Comparison of ENCODE assay signal across 8 mouse cellular contexts in genomic region chr13:73646397-73647087, GRCm38 (mm10). TPM values are rescaled to one million over a fixed set of nuclear protein-coding genes. Genes with fewer than 3 reads are reported as not detected.
A peak's percentile ranks its signal among the peaks of the same experiment; 100 is the strongest.
DNase-seq lines count a peak whose midpoint lies in the region; ATAC-seq and TF ChIP-seq lines count a peak whose summit lies in the region.
"Had no signal": no experiment of that assay in that cellular context is flagged by ENCODE, and none has a peak within 500 bp of the region (broad histone marks: within the 10 kb centered on the region; RNA-seq: fewer than 3 reads in every experiment).

No protein-coding gene starts in this region.

- H3K36me3 ChIP-seq in small intestine, adult 2 months (ENCODE audit: control insufficient read depth, insufficient read depth, low read length), result no peaks in the 10 kb centered on the region

- ATAC-seq in CD4-positive, CD25-positive, alpha-beta regulatory T cell, adult 4 months, result peak; percentile 96
- ATAC-seq in common myeloid progenitor, adult 5-6 weeks (replicated peaks; ENCODE audit: low read depth, poor library complexity, severe bottlenecking), result peak; percentile 97
- peak; percentile 99 for ATAC-seq in megakaryocyte progenitor cell, adult 5-6 weeks (replicated peaks; ENCODE audit: poor library complexity)

- no peak overlapping the region for H3K4me3 ChIP-seq in small intestine, adult 2 months (ENCODE audit: low read depth, low read length)
- H3K4me3 ChIP-seq: midbrain, embryonic 12.5 days had no signal

- 42% methylated on average over 6 of the region's 6 CpGs for WGBS in small intestine, adult 2 months

- no peaks in the 10 kb centered on the region for H3K27me3 ChIP-seq in small intestine, adult 2 months (ENCODE audit: control insufficient read depth, insufficient read depth, low read length)
- H3K27me3 ChIP-seq: midbrain, embryonic 12.5 days had no signal

- no peaks in the 10 kb centered on the region for H3K4me1 ChIP-seq in small intestine, adult 2 months (ENCODE audit: control insufficient read depth, insufficient read depth, insufficient read length, low read length)
- H3K4me1 ChIP-seq: midbrain, embryonic 12.5 days had no signal

- no peak overlapping the region for H3K27ac ChIP-seq in small intestine, adult 2 months (ENCODE audit: insufficient read depth, low read depth, low read length)
- H3K27ac ChIP-seq: midbrain, embryonic 12.5 days had no signal

- TF ChIP-seq POLR2A in small intestine, adult 2 months (IDR thresholded peaks at IDR 0.05; ENCODE audit: low read depth, low read length), result no peak

- peak; percentile 83; the same call in 1 of the 2 replicates for TF ChIP-seq CTCF in small intestine, adult 2 months (IDR thresholded peaks at IDR 0.05; ENCODE audit: extremely low read depth, insufficient read length, insufficient replicate concordance, low read depth, low read length)

- peak; percentile 25 for DNase-seq in MN1 (ENCODE audit: low spot score)
- DNase-seq in heart, postnatal 4 days, result peak; percentile 61
- DNase-seq in layer of hippocampus, adult 9-11 months, result peak; percentile 42

RNA-seq across cellular contexts. Expression of gene Tert, which starts 19.8 kb away (rescaled TPM):
- polyA plus RNA-seq in CD4-positive, CD25-positive, alpha-beta regulatory T cell, adult 4 months (2017; shearing (Covaris generic)), result 1 to 10 TPM; 2.8 to 3.6 TPM
- 1.4 and 2.7 TPM in 2 replicates for total RNA-seq in common myeloid progenitor, adult 5-6 weeks (2017)
- under 1 TPM; 0.56 to 0.60 TPM for total RNA-seq in heart, postnatal 4 days (2021)
- total RNA-seq in megakaryocyte progenitor cell, adult 5-6 weeks (2015), result 0.10 and 1.6 TPM in 2 replicates
- total RNA-seq in megakaryocyte progenitor cell, adult 5-6 weeks (2017), result 0.21 and 0.41 TPM in 2 replicates
- polyA plus RNA-seq in small intestine, adult 2 months (2012; rRNA removed), result 1.0 and 3.5 TPM in 2 replicates

RNA-seq across cellular contexts. Expression of gene Slc6a18, which starts 31.3 kb away (rescaled TPM):
- not detected for polyA plus RNA-seq in CD4-positive, CD25-positive, alpha-beta regulatory T cell, adult 4 months (2017; shearing (Covaris generic))
- total RNA-seq in common myeloid progenitor, adult 5-6 weeks (2017), result not detected in 2 replicates
- total RNA-seq in heart, postnatal 4 days (2021), result not detected
- total RNA-seq in megakaryocyte progenitor cell, adult 5-6 weeks (2015), result not detected in 2 replicates
- not detected in 2 replicates for total RNA-seq in megakaryocyte progenitor cell, adult 5-6 weeks (2017)
- polyA plus RNA-seq in small intestine, adult 2 months (2012; rRNA removed), result 0.19 and 0.81 TPM in 2 replicates
- polyA plus RNA-seq: midbrain, embryonic 12.5 days had no signal

RNA-seq across cellular contexts. Expression of gene Clptm1l, which starts 42.7 kb away (rescaled TPM):
- polyA plus RNA-seq in CD4-positive, CD25-positive, alpha-beta regulatory T cell, adult 4 months (2017; shearing (Covaris generic)), result 10 to 100 TPM; 19.1 to 44.9 TPM
- 65.2 and 80.3 TPM in 2 replicates for total RNA-seq in common myeloid progenitor, adult 5-6 weeks (2017)
- 10 to 100 TPM; 83.5 to 85.8 TPM for total RNA-seq in heart, postnatal 4 days (2021)
- total RNA-seq in megakaryocyte progenitor cell, adult 5-6 weeks (2015), result 222 and 226 TPM in 2 replicates
- total RNA-seq in megakaryocyte progenitor cell, adult 5-6 weeks (2017), result 86.1 and 92.0 TPM in 2 replicates
- polyA plus RNA-seq in small intestine, adult 2 months (2012; rRNA removed), result 107 and 134 TPM in 2 replicates

RNA-seq across cellular contexts. Expression of gene Slc6a19, which starts 58.1 kb away (rescaled TPM):
- polyA plus RNA-seq in CD4-positive, CD25-positive, alpha-beta regulatory T cell, adult 4 months (2017; shearing (Covaris generic)), result not detected
- 0.09 and 0.19 TPM in 2 replicates for total RNA-seq in common myeloid progenitor, adult 5-6 weeks (2017)
- total RNA-seq in heart, postnatal 4 days (2021), result not detected
- not detected in 2 replicates for total RNA-seq in megakaryocyte progenitor cell, adult 5-6 weeks (2015)
- not detected in 2 replicates for total RNA-seq in megakaryocyte progenitor cell, adult 5-6 weeks (2017)
- polyA plus RNA-seq in small intestine, adult 2 months (2012; rRNA removed), result 246 and 934 TPM in 2 replicates
